Mouse (Mus musculus) C2C12 (cell line): ENCODE measurements around the gene Crabp1. TPM values are rescaled to one million over a fixed set of nuclear protein-coding genes. Genes with fewer than 3 reads are reported as not detected.

Source experiments
- H3K27me3 ChIP-seq: one replicate; pipeline ENCODE4 v1.6.1; 2011; ENCODE audit not compliant: control insufficient read depth, insufficient read depth, insufficient read length
- H3K36me3 ChIP-seq: one replicate; pipeline ENCODE4 v1.6.1; 2011; ENCODE audit not compliant: control insufficient read depth, insufficient read depth
- H3K4me3 ChIP-seq: one replicate; pipeline ENCODE4 v1.5.1; 2011; ENCODE audit warnings: mild to moderate bottlenecking, control low read depth; ENCODE audit not compliant: poor library complexity, insufficient read depth, severe bottlenecking
- H3K79me2 ChIP-seq: one replicate; pipeline ENCODE4 v1.6.1; 2011; ENCODE audit not compliant: control insufficient read depth, insufficient read depth
- H3K79me3 ChIP-seq: one replicate; pipeline ENCODE4 v1.6.1; 2011; ENCODE audit warnings: low read depth, control low read depth
- H3ac ChIP-seq: one replicate; pipeline ENCODE3; 2011; ENCODE audit warnings: low read depth; ENCODE audit not compliant: control insufficient read depth, insufficient read length
- CEBPB ChIP-seq: IDR thresholded peaks from one replicate; pipeline ENCODE4 v1.6.1; 2011; ENCODE audit warnings: low read depth, mild to moderate bottlenecking, control low read depth, moderate library complexity
- CTCF ChIP-seq: IDR thresholded peaks from one replicate; pipeline ENCODE4 v1.5.1; 2011; ENCODE audit not compliant: control insufficient read depth, insufficient read depth, insufficient read length
- FOSL1 ChIP-seq: IDR thresholded peaks from one replicate; pipeline ENCODE4 v1.8.0; 2011; ENCODE audit warnings: mild to moderate bottlenecking, low read length; ENCODE audit not compliant: poor library complexity, insufficient read depth, severe bottlenecking
- MAX ChIP-seq: IDR thresholded peaks from one replicate; pipeline ENCODE4 v1.6.1; 2011; ENCODE audit warnings: mild to moderate bottlenecking, control low read depth
- MYOD1 ChIP-seq: IDR thresholded peaks from one replicate; pipeline ENCODE4 v1.6.1; 2011; ENCODE audit warnings: low read depth; ENCODE audit not compliant: control insufficient read depth, insufficient read length
- MYOG ChIP-seq: IDR thresholded peaks from one replicate; pipeline ENCODE4 v1.6.1; 2011; ENCODE audit not compliant: control insufficient read depth, insufficient read length; ENCODE audit errors: extremely low read depth
- USF1 ChIP-seq: IDR thresholded peaks from one replicate; pipeline ENCODE4 v1.6.1; 2011; ENCODE audit warnings: low read depth, mild to moderate bottlenecking, control low read depth, moderate library complexity
- polyA plus RNA-seq: library from polyadenylated mRNA; unstranded; fragments of >200 nt; fragmentation: generic; extraction: Trizol; gene quantifications from one replicate; pipeline ENCODE4 v1.2.1, GENCODE M21; 2012; ENCODE audit warnings: missing spikeins

The Crabp1 gene
- polyA plus RNA-seq, 1 experiment, result not detected

- H3ac ChIP-seq, result no peak overlapping the region
- no peaks in the 10 kb centered on the region for H3K79me2 ChIP-seq
- no peaks in the 10 kb centered on the region for H3K36me3 ChIP-seq
- H3K79me3 ChIP-seq, result no peaks in the 10 kb centered on the region
- TF ChIP-seq FOSL1 (no peak), MAX (no peak), USF1 (no peak)
- peaks cover 85% of the 10 kb centered on the region for H3K27me3 ChIP-seq
- no peak overlapping the region for H3K4me3 ChIP-seq
Measured at GRCm38 (mm10) chr9:54764091-54764490, 457 bp upstream of the Crabp1 start.

- Histone ChIP-seq H3K36me3 (no peaks in the 10 kb centered on the region), H3K4me3 (no peak overlapping the region), H3ac (no peak overlapping the region), H3K79me2 (no peaks in the 10 kb centered on the region), H3K27me3 (peaks cover 90% of the 10 kb centered on the region), H3K79me3 (no peaks in the 10 kb centered on the region)
- TF ChIP-seq MYOG (no peak), FOSL1 (no peak), USF1 (no peak), CEBPB (no peak), MYOD1 (no peak), CTCF (no peak), MAX (no peak)
Measured at GRCm38 (mm10) chr9:54765336-54766085, 963 bp downstream of the Crabp1 start.

- Histone ChIP-seq H3K79me2 (no peaks in the 10 kb centered on the region), H3K79me3 (no peaks in the 10 kb centered on the region), H3K27me3 (peaks cover 48% of the 10 kb centered on the region), H3K4me3 (no peak overlapping the region), H3K36me3 (no peaks in the 10 kb centered on the region), H3ac (no peak overlapping the region)
- TF ChIP-seq MYOG, result no peak
- no peak for TF ChIP-seq USF1
- TF ChIP-seq CTCF, result no peak
- no peak for TF ChIP-seq MYOD1
- no peak for TF ChIP-seq MAX
- no peak for TF ChIP-seq FOSL1
- TF ChIP-seq CEBPB, result no peak
Measured at GRCm38 (mm10) chr9:54770140-54770780, 5.7 kb downstream of the Crabp1 start.

GRCm38 (mm10) chr9:54776451-54776982 lies 12.0 kb downstream of the Crabp1 start:
- TF ChIP-seq USF1 (no peak), CEBPB (peak; percentile 28)
- H3K79me3 ChIP-seq, result no peaks in the 10 kb centered on the region
- no peaks in the 10 kb centered on the region for H3K36me3 ChIP-seq
- no peaks in the 10 kb centered on the region for H3K79me2 ChIP-seq
- H3K27me3 ChIP-seq, result no peaks in the 10 kb centered on the region
- H3ac ChIP-seq, result no peak overlapping the region
- H3K4me3 ChIP-seq, result no peak overlapping the region

- TF ChIP-seq MAX (no peak), CTCF (no peak), MYOG (no peak), MYOD1 (no peak), USF1 (no peak), FOSL1 (no peak), CEBPB (no peak)
- Histone ChIP-seq H3K36me3 (no peaks in the 10 kb centered on the region), H3K27me3 (no peaks in the 10 kb centered on the region), H3ac (no peak overlapping the region), H3K79me2 (no peaks in the 10 kb centered on the region), H3K79me3 (no peaks in the 10 kb centered on the region), H3K4me3 (no peak overlapping the region)
Measured at GRCm38 (mm10) chr9:54779280-54779679, 14.7 kb downstream of the Crabp1 start.

- no peaks in the 10 kb centered on the region for H3K79me3 ChIP-seq
- no peak overlapping the region for H3ac ChIP-seq
- no peak overlapping the region for H3K4me3 ChIP-seq
- no peaks in the 10 kb centered on the region for H3K36me3 ChIP-seq
- TF ChIP-seq MYOG (no peak), USF1 (no peak), MAX (no peak), CEBPB (no peak), FOSL1 (no peak), MYOD1 (no peak), CTCF (no peak)
- no peaks in the 10 kb centered on the region for H3K27me3 ChIP-seq
- no peaks in the 10 kb centered on the region for H3K79me2 ChIP-seq
Measured at GRCm38 (mm10) chr9:54782504-54782903, 18.0 kb downstream of the Crabp1 start.
